Mouse (Mus musculus): ENCODE data around the gene Rhox1. TPM values are rescaled to one million over a fixed set of nuclear protein-coding genes. Genes with fewer than 3 reads are reported as not detected.

Gene Rhox1
- polyA plus RNA-seq, 1 experiment from 2014 or later: not detected

Other genes starting within 250 kb of the Rhox1 start
- 61.9 and 68.7 TPM in 2 replicates for gene Sept6, start 230.5 kb downstream of the Rhox1 start, polyA plus RNA-seq (2016; fragmentation: Nextera tagmentation; extraction: Ambion mirVana)
- not detected in 2 replicates for gene Sowahd, start 173.4 kb downstream of the Rhox1 start, polyA plus RNA-seq (2016; fragmentation: Nextera tagmentation; extraction: Ambion mirVana)
- gene Rpl39, start 136.9 kb downstream of the Rhox1 start, polyA plus RNA-seq (2016; fragmentation: Nextera tagmentation; extraction: Ambion mirVana): 388 and 426 TPM in 2 replicates
- gene Upf3b, start 111.9 kb downstream of the Rhox1 start, polyA plus RNA-seq (2016; fragmentation: Nextera tagmentation; extraction: Ambion mirVana): 24.3 and 25.7 TPM in 2 replicates
- gene Nkap, start 95.5 kb downstream of the Rhox1 start, polyA plus RNA-seq (2016; fragmentation: Nextera tagmentation; extraction: Ambion mirVana): 23.9 and 25.7 TPM in 2 replicates
- gene Akap14, start 53.4 kb downstream of the Rhox1 start, polyA plus RNA-seq (2016; fragmentation: Nextera tagmentation; extraction: Ambion mirVana): 0.50 and 0.57 TPM in 2 replicates
- gene Ndufa1, start 31.1 kb downstream of the Rhox1 start, polyA plus RNA-seq (2016; fragmentation: Nextera tagmentation; extraction: Ambion mirVana): 409 and 458 TPM in 2 replicates
- 16.0 and 19.3 TPM in 2 replicates for gene Rnf113a1, start 31.0 kb downstream of the Rhox1 start, polyA plus RNA-seq (2016; fragmentation: Nextera tagmentation; extraction: Ambion mirVana)
- not detected in 2 replicates for gene Gm9, start 11.2 kb downstream of the Rhox1 start, polyA plus RNA-seq (2016; fragmentation: Nextera tagmentation; extraction: Ambion mirVana)
- 0.30 TPM in 1 of 2 replicates, not detected in the other for gene Rhox2a, start 22.7 kb upstream of the Rhox1 start, polyA plus RNA-seq (2016; fragmentation: Nextera tagmentation; extraction: Ambion mirVana)
- gene Rhox3a, start 27.7 kb upstream of the Rhox1 start, polyA plus RNA-seq (2016; fragmentation: Nextera tagmentation; extraction: Ambion mirVana): not detected in 2 replicates
- 1.8 TPM in 1 of 2 replicates, not detected in the other for gene Rhox4a, start 43.1 kb upstream of the Rhox1 start, polyA plus RNA-seq (2016; fragmentation: Nextera tagmentation; extraction: Ambion mirVana)
- gene Rhox3a2, start 157.8 kb upstream of the Rhox1 start, polyA plus RNA-seq (2016; fragmentation: Nextera tagmentation; extraction: Ambion mirVana): not detected in 2 replicates
- 6.9 and 7.8 TPM in 2 replicates for gene Rhox4a2, start 168.6 kb upstream of the Rhox1 start, polyA plus RNA-seq (2016; fragmentation: Nextera tagmentation; extraction: Ambion mirVana)
- 0.67 and 1.2 TPM in 2 replicates for gene Rhox2b, start 189.8 kb upstream of the Rhox1 start, polyA plus RNA-seq (2016; fragmentation: Nextera tagmentation; extraction: Ambion mirVana)
- 1.6 and 2.4 TPM in 2 replicates for gene Rhox4b, start 210.2 kb upstream of the Rhox1 start, polyA plus RNA-seq (2016; fragmentation: Nextera tagmentation; extraction: Ambion mirVana)
- 2.9 and 3.1 TPM in 2 replicates for gene Rhox2c, start 231.4 kb upstream of the Rhox1 start, polyA plus RNA-seq (2016; fragmentation: Nextera tagmentation; extraction: Ambion mirVana)
- gene Rhox3c, start 236.3 kb upstream of the Rhox1 start, polyA plus RNA-seq (2016; fragmentation: Nextera tagmentation; extraction: Ambion mirVana): not detected in 2 replicates

Data from hindbrain, embryonic 12.5 days (tissue).